Mouse (Mus musculus): ENCODE results near the gene Crcp.

Gene Crcp
- long read RNA-seq, experiment 1, transcript Crcp-201 (6 exons, 1,492 nt): major isoform, 44 of 63 reads
- long read RNA-seq, experiment 1, transcript Crcp-202 (6 exons, 669 nt): minor isoform, 9 of 63 reads
- long read RNA-seq, experiment 1, partial matches to known transcripts: 2 of 63 reads
- long read RNA-seq, experiment 1, other reads (novel, unspliced or antisense): 5 of 63 reads
- long read RNA-seq, experiment 2, transcript Crcp-202 (6 exons, 669 nt): minor isoform, 5 of 48 reads
- long read RNA-seq, experiment 2, transcript Crcp-201 (6 exons, 1,492 nt): major isoform, 36 of 48 reads
- long read RNA-seq, experiment 2, partial matches to known transcripts: 2 of 48 reads
- long read RNA-seq, experiment 2, other reads (novel, unspliced or antisense): 4 of 48 reads

- intact Hi-C loops (cut with DNase I): no loop called here
Measured at GRCm38 (mm10) chr5:130029142-130029897, at the start of gene Crcp, which contains the start of gene Asl. Gene Crcp, plus strand, starts transcription at chr5:130029290. Gene Asl, minus strand, starts transcription at chr5:130029247.

- intact Hi-C loops (cut with DNase I): no loop called here
Measured at GRCm38 (mm10) chr5:129980216-129980615, 48.9 kb upstream of the Crcp start.

DNA sequence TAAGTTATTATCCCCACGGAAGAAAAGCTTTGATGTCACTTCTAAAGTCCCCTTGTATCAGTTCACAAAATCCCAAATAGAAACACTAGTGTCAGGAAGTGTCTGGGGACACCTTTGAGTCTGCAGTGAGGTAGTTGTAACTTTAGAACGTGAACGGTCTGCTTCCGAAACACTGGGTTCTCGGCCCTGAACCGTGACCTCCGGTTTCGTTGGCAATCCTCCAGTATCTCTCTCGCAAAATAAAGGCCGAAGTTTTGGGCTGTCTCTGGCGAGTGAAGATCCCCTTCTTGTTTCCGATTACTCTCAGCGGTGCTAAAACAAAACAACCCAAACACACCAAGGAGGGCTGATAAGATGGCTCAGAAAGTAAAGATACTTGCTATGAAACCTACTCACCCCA lies 39.7 kb upstream of the Crcp start:
- intact Hi-C loops (cut with DNase I): no loop called here

- intact Hi-C loops (cut with DNase I): loop anchor here (10.0 kb wide), 1 partner anchor 47 kb away; the partner anchor contains the start of gene Vkorc1l1
Measured at GRCm38 (mm10) chr5:129991898-129992297, 37.2 kb upstream of the Crcp start.

- intact Hi-C loops (cut with DNase I): loop anchor here (10.0 kb wide), 1 partner anchor 49 kb away; the partner anchor contains the start of gene Vkorc1l1
Measured at GRCm38 (mm10) chr5:129993374-129993773, 35.7 kb upstream of the Crcp start.

DNA sequence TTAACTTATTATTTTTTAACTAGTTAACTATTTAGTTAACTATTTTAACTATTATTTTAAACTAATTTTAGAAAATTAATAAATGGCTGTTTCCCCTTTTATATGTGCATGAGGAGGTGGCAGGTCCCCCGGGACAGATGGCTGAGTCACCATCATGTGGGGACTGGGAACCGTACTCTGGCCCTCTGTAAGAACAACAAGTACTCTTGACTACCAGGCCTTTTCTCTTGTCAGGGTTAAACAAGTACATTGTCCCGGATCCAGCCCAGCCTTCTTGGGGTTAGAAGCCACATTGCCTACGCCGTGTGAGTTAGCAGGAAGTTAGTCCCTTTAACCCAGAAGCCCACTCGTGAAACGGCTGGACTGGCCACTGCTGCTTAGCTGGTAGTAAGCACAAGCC lies 34.1 kb upstream of the Crcp start:
- intact Hi-C loops (cut with DNase I): loop anchor here (5.0 to 10.0 kb wide), 2 partner anchors 50 to 78 kb away; partner anchors contain the start of gene Vkorc1l1

DNA sequence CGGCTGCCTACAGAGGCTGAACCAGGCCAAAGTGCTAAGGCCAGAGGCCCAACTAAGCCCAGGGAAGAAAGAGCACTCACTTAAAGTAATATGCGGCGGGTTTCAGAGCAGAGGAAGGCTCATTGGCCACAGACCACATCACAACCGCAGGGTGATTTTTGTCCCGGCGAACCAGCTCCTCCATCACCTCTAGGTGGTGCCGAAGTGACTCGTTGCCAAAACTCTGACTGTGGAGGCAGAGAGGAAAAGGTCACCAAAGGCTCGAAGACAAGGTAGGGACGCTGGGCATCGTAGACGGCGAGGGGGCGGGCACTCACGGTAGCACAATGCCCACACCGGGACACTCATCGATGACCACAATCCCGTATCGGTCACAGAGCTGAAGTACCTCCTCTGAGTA lies 31.4 kb upstream of the Crcp start:
- intact Hi-C loops (cut with DNase I): loop anchor here (5.0 to 10.0 kb wide), 2 partner anchors 53 to 80 kb away; partner anchors contain the start of gene Vkorc1l1

DNA sequence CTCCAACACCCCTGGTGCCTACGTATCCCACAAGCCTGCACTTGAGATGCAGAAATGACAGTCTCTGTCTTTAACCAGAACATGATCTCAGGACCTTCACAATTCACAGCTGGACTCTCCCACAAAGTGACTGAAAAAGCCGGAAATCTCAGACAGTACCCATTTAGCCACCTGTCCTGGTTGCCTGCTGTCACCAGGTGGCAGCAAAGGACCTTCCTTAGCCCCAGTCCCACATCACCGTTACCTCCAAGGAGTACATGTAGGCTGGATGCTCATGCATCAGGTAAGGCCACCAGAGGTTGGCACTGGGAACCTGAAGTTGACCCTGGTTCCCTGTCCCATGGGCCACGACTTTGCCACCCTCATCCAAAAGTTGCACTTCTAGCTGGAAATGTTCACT lies 30.0 kb upstream of the Crcp start:
- intact Hi-C loops (cut with DNase I): loop anchor here (5.0 to 10.0 kb wide), 2 partner anchors 54 to 82 kb away; partner anchors contain the start of gene Vkorc1l1

- intact Hi-C loops (cut with DNase I): loop anchor here (5.0 kb wide), 1 partner anchor 162 kb away; no protein-coding TSS in a partner anchor
Measured at GRCm38 (mm10) chr5:130000735-130001134, 28.4 kb upstream of the Crcp start.

DNA sequence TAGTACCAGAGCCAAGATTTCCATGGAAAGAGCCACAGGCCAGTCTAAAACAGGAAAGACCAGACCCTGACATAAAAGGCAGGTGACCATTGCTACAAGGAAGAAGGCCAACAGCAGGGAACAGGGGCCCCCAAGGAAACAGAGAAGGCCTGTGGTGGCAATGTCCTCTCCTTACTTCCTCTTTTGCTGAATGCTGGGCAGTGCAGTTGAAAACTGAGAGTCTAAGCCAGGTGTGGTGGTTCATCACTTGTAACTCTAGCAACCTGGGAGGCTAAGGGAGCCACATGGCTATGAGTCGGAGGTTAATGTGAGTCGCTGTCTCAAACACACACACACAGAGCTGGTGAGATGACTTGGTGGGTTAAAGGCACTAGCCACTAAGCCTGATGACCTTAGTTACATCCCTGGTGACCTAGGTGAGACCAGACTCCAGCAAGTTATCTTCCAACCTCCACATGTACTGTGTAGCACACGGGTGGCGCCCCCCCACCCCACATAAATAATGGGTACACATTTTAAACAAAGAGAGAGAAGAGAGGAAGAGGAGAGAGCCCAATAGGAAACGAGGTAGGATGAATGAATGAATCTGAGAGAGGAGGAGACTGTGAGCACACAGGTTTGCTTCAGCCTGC lies 27.6 kb upstream of the Crcp start:
- intact Hi-C loops (cut with DNase I): loop anchor here (5.0 kb wide), 1 partner anchor 161 kb away; no protein-coding TSS in a partner anchor

DNA sequence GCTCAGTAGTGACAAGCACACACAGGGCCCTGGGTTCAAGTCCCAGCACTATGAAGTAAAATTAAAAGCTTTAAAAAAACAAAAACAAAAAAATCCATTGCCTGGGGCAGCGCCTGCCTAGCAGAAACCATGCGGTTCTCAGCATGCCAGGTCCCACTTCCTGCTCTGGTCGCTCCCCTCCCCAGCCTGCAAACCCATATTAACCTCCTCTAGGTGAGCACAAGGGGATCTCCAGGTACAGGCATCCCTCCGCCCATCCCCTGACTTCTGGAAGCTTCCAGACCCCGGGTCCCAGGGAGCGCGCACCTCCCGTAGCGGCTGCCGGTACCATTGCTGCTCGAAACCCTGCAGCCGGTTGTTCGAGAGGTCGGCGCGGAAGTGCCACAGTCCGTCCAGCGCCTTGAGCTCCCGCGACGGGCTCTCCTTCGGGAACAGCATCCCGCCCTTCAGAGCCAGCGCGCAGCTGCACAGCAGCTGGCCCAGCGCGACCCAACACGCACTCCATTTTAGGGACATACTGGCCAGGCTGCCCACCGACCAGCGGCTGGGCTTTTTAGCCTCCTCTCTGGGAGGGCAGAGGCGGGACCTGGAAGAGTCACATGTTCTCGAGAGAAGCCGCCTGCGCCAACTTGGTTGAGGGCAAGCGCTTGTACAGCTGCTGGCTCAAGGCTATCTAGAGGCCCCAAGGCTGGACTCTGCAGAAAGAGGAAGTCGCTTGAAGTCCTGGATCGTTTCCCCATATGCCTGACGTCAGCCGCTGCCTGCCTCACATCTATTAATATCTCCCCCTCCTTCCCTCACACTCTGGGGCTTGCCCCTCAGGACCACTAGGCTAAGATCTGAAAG lies 26.6 kb upstream of the Crcp start, which contains the start of gene Gusb:
TSS of gene Gusb (minus strand) at position 749 of the 846 bp plus-strand sequence.
- intact Hi-C loops (cut with DNase I): loop anchor here (5.0 kb wide), 1 partner anchor 160 kb away; no protein-coding TSS in a partner anchor

DNA sequence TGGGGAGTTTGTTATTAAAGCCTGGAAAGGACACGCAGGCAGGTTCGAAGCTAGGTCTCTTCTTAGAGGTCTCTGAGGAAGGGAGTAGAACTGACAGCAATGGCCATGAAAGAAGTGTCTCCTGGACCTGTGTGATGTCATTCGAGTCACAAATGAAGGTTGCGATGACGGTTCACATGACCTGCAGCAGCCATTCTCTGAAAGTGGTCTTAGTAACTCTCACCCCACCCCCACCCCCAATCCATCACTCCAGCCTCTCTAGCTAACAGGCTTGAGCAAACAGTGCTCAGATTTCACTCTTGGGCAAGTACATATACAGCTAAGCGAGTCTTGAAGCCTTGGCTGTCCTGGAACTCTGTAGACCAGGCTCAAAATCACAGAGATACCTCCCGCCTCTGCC lies 25.9 kb upstream of the Crcp start:
- intact Hi-C loops (cut with DNase I): loop anchor here (5.0 kb wide), 1 partner anchor 159 kb away; no protein-coding TSS in a partner anchor

DNA sequence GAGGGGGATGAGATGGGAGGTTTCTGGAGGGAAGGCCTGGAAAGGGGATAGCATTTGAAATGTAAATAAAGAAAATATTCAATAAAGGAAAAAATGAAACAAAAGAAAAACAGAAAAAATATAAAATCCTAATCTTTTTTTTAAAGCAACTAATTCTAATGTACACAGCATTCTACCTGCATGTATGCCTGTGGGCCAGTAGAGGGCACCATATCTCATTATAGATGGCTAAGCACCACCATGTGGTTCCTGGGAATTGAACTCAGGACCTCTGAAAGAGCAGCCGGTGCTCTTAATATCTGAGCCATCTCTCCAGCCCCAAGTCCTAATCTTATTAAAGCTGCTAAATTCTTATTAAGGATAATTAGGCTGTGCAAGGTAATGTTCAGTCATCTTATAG lies 21.7 kb upstream of the Crcp start:
- intact Hi-C loops (cut with DNase I): loop anchor here (5.0 kb wide), 1 partner anchor 35 kb away; no protein-coding TSS in a partner anchor

GRCm38 (mm10) chr5:130008034-130008590 lies 21.0 kb upstream of the Crcp start:
- intact Hi-C loops (cut with DNase I): loop anchor here (5.0 kb wide), 1 partner anchor 34 kb away; no protein-coding TSS in a partner anchor

DNA sequence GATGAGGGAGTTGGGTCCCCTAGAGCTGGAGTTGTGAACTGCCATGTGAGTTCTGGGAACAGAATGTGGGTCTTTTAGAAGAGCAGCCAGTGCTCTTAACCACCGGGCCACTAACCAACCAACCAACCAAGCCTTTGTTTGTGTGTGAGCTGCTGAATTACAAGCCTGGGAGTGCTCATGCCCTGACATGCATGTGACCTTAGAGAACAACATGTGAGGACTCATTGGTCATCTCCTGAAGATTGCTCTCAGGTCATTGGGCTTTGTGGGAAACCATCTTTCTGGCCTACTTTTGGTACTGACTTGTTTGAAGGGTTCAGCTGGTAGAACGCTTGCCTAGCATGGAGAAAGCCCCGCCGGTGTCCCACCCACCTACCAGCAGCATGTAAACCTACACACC lies 19.3 kb upstream of the Crcp start:
- intact Hi-C loops (cut with DNase I): loop anchor here (5.0 kb wide), 1 partner anchor 33 kb away; no protein-coding TSS in a partner anchor

- intact Hi-C loops (cut with DNase I): no loop called here
Measured at GRCm38 (mm10) chr5:130010961-130011360, 18.1 kb upstream of the Crcp start.

GRCm38 (mm10) chr5:130015104-130015503 lies 14.0 kb upstream of the Crcp start:
- intact Hi-C loops (cut with DNase I): no loop called here

DNA sequence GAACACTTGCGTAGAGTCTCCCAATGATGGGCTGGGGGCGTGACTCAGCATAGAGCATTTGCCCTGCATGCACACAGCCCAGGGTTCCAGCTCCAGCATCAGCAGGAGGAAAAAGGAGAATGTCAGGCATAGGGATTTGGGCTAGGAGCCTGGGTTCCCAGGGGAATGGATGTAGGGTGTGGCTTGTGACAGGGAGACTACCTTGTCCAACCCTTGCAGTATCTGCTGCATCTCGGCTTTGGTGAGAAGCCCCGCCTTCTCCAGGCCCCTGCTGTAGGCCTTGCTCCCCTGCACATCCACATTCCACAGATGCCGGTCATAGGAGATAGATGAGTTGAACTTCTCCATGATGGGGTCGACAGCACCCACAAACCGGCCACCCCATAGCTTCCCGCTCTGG lies 9.6 kb upstream of the Crcp start:
- intact Hi-C loops (cut with DNase I): no loop called here

GRCm38 (mm10) chr5:130021361-130021966 lies 7.6 kb upstream of the Crcp start:
- intact Hi-C loops (cut with DNase I): loop anchor here (5.0 kb wide), 1 partner anchor 116 kb away; no protein-coding TSS in a partner anchor
